Mouse (Mus musculus) layer of hippocampus, postnatal 14 days (tissue): ENCODE results near the gene Kcnd3. TPM values are rescaled to one million over a fixed set of nuclear protein-coding genes. Genes with fewer than 3 reads are reported as not detected.

Experiments
- DNase-seq, 2 experiments: peaks; one replicate each; pipeline ENCODE4 v3.0.0; 2021 to 2022; ENCODE audit warnings: low spot score in 2 of 2, mixed read lengths in 1 of 2
- total RNA-seq, 2 experiments: library from RNA; stranded (reverse); gene quantifications; 2 replicates each; pipeline ENCODE4 v1.2.3; 2021

The Kcnd3 gene
- total RNA-seq, 2 experiments from 2014 or later = 46.4 to 49.8 TPM

DNA sequence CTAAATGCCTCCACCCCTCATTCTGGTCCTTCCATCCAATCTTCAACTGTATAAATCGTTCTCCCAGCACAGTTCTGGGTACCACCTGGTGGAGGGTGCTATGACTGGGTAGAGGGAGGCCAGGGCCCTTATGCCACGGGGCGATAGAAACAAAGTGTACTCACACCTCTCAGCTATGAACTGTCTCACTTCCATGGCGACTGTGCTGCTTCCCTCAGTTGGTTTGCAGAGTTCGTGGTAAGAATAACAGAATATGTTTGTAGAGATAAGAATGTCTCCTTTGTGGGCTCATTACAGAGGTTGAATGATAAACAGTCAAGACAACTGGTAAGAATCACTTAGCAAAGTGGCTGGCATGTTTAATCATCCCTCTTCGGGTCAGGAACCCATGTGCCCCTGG, 68.3 kb downstream of the Kcnd3 start:
- DNase-seq = no peak

- peak; percentile 63 to 91 for DNase-seq
Measured at GRCm38 (mm10) chr3:105521178-105521631, 69.1 kb downstream of the Kcnd3 start.

DNA sequence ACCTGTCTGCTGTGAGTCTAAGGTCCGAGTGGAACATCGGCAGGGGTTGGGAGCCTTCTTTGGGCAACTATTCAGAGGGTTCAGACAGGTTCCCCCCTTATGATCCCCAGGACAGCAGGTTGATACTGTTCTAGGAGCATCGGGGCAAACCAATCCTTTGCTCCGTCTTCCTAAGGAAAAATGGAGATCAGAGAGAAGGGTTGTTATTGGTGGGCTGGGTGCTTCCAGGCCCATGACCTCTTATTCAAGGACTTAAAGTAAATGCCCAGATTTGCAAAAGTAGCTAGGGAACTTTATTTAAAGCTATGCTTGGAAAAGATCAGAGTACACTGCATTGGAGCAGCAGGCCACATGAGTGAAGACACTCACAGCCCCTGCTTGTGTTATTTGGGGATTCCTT, 69.5 kb downstream of the Kcnd3 start:
- no peak for DNase-seq

- DNase-seq = no peak
Measured at GRCm38 (mm10) chr3:105528860-105529259, 76.7 kb downstream of the Kcnd3 start.

GRCm38 (mm10) chr3:105529700-105530099, 77.6 kb downstream of the Kcnd3 start:
- DNase-seq = no peak

DNA sequence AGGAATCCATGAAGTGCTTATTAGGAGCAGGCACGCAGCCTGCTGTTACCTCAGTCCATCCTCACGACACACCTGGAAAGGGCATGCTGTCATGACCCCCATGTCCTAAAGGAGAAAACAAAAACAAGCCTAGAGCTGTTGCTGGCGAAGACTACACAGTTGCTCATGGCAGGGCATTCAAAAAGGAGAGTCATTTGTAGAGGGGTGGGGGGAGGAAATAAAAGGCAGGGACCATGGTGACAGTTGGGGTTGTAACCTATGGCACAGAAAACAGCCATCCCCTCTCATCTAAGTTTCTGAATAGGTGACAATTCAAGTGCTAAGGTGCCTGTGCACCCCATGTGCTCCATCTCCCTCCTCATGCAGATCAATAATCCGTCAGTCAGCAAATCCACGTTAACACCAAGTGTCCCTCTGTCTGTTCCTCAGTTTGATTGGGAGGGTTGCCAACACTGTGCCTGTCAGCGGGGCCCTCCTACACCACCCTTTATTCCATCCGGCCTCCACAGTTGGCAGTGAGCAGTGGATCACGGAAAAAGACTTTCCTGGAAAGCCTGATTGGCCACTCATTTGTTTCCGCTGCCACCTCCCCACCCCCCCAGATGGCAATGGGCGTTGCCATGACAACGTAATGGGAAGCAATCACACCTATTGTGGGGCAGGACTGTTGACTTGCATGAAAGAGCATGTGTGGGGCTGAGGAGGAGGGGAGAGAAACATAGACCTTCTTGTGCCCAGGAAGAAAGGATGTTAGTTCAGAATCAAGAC, 78.4 kb downstream of the Kcnd3 start:
- DNase-seq = peak; percentile 75 to 91

DNA sequence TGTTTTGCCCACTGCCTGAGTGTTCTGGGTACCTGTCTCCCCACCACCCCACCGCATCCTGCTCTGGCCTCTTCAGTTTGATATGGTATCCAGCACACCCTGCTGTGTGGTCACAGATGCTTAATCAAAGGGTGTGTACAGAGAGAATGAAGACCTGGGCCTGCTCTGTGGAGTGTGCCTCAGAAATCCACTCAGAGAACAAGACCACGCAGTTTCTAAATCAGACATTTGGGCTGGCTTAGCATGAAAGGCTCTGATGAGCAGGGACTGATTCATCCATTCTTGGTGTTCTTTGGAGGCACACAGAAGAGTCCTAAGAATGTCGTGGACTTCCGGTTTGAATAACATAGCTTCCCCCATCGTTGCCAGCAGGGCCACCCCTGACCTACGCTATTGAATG, 86.3 kb downstream of the Kcnd3 start:
- no peak for DNase-seq

GRCm38 (mm10) chr3:105538819-105539607, 86.9 kb downstream of the Kcnd3 start:
- DNase-seq = no peak

- DNase-seq = no peak
Measured at GRCm38 (mm10) chr3:105542741-105543140, 90.6 kb downstream of the Kcnd3 start.

DNA sequence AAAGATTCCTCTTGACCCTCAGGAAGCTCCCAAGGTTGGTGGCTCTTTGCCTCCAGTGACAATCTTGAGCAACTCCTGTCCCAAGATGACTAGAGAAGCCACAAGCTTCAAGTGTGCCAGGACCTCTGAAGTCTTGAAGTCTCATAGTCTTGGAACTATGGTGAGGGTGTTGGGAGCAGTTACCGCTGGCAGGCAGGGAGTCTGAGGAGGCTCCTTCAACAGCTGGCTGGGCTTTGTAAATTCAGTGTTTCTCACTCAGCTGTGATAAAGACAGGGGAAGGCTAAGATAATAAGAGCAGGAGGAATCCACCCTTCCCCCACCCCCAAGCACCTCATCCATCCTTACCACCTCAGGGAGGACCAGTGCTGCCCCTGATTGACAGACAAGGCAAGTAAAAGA, 92.0 kb downstream of the Kcnd3 start:
- no peak for DNase-seq

DNA sequence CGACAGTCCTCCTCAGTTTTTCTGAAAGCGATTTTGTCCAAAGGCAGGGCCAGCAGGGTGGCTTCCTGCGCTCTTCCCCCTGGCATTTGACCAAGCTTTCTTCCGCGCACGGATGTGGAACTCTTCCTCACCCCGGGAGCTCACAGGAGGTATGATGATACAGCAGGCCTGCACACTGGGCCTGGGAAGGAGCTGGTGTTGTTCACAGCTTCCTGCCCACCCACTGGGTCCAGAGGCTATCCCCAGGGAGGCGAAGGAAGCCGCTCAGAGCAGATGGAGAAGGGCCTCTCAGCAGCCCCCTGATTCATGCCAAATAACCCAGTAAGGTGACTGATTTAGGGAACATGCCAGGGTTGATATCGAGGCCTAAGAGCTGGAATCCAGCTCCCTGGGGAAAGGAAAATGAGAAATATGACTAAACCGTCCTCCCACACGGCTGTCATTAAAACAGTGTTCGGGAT, 94.5 kb downstream of the Kcnd3 start:
- DNase-seq = no peak

- no peak for DNase-seq
Measured at GRCm38 (mm10) chr3:105548074-105548771, 96.1 kb downstream of the Kcnd3 start.

DNA sequence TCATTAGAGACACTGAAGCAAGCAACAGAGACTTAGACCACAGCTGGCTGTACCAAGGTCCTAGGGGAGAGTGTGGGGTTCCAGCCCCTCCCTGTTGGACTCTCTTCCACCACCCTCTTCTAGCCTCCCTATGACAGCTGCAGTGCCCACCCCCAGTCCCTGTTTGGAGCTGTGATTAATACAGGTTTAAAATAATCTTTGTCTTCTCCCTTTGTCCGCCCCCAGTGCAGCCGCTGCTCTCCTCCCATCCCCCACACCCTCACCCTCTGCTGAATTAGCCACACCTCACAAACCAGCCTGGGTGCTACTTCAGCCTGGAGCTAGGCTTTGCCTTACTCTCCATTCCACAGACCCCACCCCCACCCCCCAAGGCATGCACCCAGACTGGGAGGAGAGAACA, 107.3 kb downstream of the Kcnd3 start:
- no peak for DNase-seq

DNA sequence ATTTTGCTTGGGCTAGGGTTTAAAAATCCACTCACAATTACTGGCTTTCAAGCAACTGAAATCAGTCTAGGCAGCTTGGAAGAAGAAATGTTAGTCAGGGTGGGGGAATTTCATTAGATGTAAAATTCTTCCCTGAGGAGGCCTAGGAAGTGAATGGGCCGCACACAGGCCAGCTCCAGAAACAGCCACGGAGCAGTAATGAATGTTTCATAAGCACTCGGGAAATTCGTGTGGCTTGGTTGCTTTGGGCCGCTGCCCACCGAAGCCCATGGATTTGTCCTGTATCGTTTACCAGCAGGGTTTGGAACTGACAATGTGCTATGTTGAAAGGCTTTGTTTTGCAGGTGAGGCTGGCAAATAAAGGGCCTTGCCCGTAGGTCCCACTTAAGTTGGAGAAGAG, 114.8 kb downstream of the Kcnd3 start:
- no peak for DNase-seq

DNA sequence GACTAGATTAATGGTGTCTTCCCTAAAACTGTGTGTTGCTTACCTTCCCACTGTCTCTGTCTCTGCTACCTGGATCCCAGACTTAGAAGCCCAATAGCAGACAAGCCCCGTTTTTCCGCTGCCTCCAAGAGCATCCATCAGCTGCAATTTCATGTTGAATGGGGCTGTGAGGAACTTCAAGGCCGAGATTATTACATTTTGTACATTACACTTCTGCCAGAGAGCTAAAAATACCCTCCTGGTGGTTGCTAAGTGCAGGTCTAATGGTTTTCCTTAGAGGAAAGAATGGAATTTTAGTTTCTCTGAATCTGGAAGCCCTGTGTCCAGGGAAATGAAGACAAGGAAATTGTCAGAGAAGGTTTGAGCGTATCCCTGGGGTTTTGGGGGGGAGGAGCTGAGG, 115.3 kb downstream of the Kcnd3 start:
- DNase-seq = no peak

DNA sequence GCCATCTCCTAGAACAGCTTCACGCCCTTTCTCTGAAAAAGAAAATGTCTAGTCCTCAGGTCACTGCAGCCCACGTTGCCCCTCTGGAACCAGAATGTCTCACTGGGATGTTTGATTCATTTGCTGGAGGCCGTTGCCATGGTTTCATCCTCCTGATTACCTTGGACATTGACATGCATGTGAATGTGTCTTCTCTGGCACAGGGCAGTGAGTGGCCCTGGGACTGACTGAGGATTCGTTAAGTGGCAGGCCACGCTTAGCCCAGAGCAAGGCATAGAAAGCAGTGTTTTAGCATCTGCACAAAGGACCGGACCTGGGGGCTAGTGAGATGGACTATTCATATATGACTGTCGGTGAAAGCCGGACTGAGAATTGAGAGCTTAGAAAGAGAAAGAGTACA, 116.3 kb downstream of the Kcnd3 start:
- no peak for DNase-seq

DNA sequence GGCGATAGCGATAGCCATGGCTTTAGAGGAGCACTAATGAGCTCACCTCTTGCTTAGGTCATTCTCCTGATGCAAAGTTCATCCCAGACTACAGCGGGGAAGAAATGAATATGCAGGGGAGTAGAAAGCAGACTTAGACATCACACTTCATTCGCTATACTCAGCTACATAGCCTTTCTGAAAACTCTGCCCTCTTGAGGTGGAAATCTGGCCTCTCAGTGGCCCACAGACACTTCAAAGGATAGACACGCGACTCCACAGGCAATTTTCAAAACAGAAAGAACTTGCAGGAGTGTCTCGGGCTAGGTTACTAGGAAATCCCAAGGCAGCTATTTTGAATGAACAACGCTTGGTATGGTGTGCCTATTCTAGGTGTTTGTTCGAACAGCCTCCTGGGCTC, 116.7 kb downstream of the Kcnd3 start:
- DNase-seq = no peak

GRCm38 (mm10) chr3:105569310-105569752, 117.2 kb downstream of the Kcnd3 start:
- DNase-seq = no peak

- DNase-seq = no peak
Measured at GRCm38 (mm10) chr3:105569950-105570349, 117.8 kb downstream of the Kcnd3 start.

DNA sequence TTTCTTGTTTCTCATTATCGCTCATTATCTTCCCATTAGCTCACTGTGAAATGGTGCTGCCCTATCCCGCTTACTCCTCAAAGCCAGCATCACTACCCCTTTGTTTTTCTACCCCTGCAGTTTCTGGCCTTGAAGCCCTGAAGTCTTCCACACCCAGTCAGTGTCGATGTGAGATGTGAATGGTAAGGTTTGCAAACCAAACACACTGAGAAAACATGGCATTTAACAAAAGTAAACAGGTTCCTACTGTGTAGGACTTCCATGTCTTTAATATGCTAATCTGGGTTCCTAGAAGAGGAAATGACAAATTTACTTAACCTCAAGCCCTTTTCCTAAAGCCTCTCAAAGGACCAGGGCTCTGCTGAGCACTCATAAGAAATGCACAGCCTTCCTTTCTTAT, 118.7 kb downstream of the Kcnd3 start:
- DNase-seq = no peak

GRCm38 (mm10) chr3:105571944-105572343, 119.8 kb downstream of the Kcnd3 start:
- DNase-seq = no peak

GRCm38 (mm10) chr3:105573156-105573555, 121.0 kb downstream of the Kcnd3 start:
- no peak for DNase-seq
